Mouse (Mus musculus) testis, adult 2 months (tissue): ENCODE data around the gene Gm20388. TPM values are rescaled to one million over a fixed set of nuclear protein-coding genes. Genes with fewer than 3 reads are reported as not detected.

Source experiments
- H3K27ac ChIP-seq: fragments of 200-500 bp; 2 replicates; pipeline ENCODE4 v1.5.1; 2012; ENCODE audit warnings: low read depth, low read length; ENCODE audit not compliant: control insufficient read depth, insufficient read depth
- H3K27me3 ChIP-seq: fragments of 200-500 bp; 2 replicates; pipeline ENCODE4 v1.6.1; 2012; ENCODE audit warnings: mild to moderate bottlenecking, low read length, moderate library complexity; ENCODE audit not compliant: control insufficient read depth, insufficient read depth
- H3K36me3 ChIP-seq: fragments of 200-500 bp; 2 replicates; pipeline ENCODE4 v1.6.1; 2012; ENCODE audit warnings: mild to moderate bottlenecking, low read length; ENCODE audit not compliant: control insufficient read depth, insufficient read depth
- H3K4me1 ChIP-seq: fragments of 200-500 bp; 2 replicates; pipeline ENCODE4 v1.6.1; 2012; ENCODE audit warnings: low read length; ENCODE audit not compliant: control insufficient read depth, insufficient read depth
- H3K4me3 ChIP-seq: fragments of 200-500 bp; 2 replicates; pipeline ENCODE4 v1.5.1; 2012; ENCODE audit warnings: low read depth, mild to moderate bottlenecking, low read length, moderate library complexity, mixed read lengths; ENCODE audit not compliant: control insufficient read depth
- CTCF ChIP-seq: fragments of 200-500 bp; IDR thresholded peaks from 2 replicates; pipeline ENCODE4 v1.5.1; 2012; ENCODE audit warnings: low read depth, mild to moderate bottlenecking, inconsistent platforms, low read length, moderate library complexity; ENCODE audit not compliant: control insufficient read depth, insufficient read depth, insufficient replicate concordance
- POLR2A ChIP-seq: fragments of 200-500 bp; IDR thresholded peaks from 2 replicates; pipeline ENCODE4 v1.6.1; 2012; ENCODE audit warnings: low read depth, mild to moderate bottlenecking, inconsistent platforms, low read length, moderate library complexity; ENCODE audit not compliant: control insufficient read depth
- polyA plus RNA-seq: library from polyadenylated mRNA; depleted of rRNA; stranded (reverse); fragments of >200 nt; gene quantifications from 2 replicates; pipeline ENCODE4 v1.2.3, GENCODE M21; 2012

The Gm20388 gene
- polyA plus RNA-seq, 1 experiment: 5.6 TPM

GRCm38 (mm10) chr8:121635534-121635933 is 1724.9 kb downstream of the Gm20388 start:
- H3K27ac ChIP-seq: no peak overlapping the region
- H3K36me3 ChIP-seq: no peaks in the 10 kb centered on the region
- H3K4me1 ChIP-seq: peaks cover 4% of the 10 kb centered on the region; the same call in 1 of the 2 replicates
- H3K4me3 ChIP-seq: no peak overlapping the region
- H3K27me3 ChIP-seq: no peaks in the 10 kb centered on the region
- TF ChIP-seq CTCF: no peak
- TF ChIP-seq POLR2A: no peak

- Histone ChIP-seq H3K27ac (no peak overlapping the region), H3K4me1 (peaks cover 4% of the 10 kb centered on the region; the same call in 1 of the 2 replicates), H3K4me3 (no peak overlapping the region), H3K36me3 (no peaks in the 10 kb centered on the region), H3K27me3 (no peaks in the 10 kb centered on the region)
- TF ChIP-seq POLR2A (no peak), CTCF (no peak)
Measured at GRCm38 (mm10) chr8:121636180-121636579, 1725.5 kb downstream of the Gm20388 start.

- no peak overlapping the region for H3K4me3 ChIP-seq
- H3K4me1 ChIP-seq: no peaks in the 10 kb centered on the region; the same call in 1 of the 2 replicates
- no peak for TF ChIP-seq CTCF
- no peak for TF ChIP-seq POLR2A
- no peak overlapping the region for H3K27ac ChIP-seq
- no peaks in the 10 kb centered on the region for H3K36me3 ChIP-seq
- H3K27me3 ChIP-seq: no peaks in the 10 kb centered on the region
Measured at GRCm38 (mm10) chr8:121642804-121643203, 1732.2 kb downstream of the Gm20388 start.

GRCm38 (mm10) chr8:121643384-121643783 is 1732.7 kb downstream of the Gm20388 start:
- no peak for TF ChIP-seq POLR2A
- no peak for TF ChIP-seq CTCF
- Histone ChIP-seq H3K27ac (no peak overlapping the region), H3K27me3 (no peaks in the 10 kb centered on the region), H3K4me3 (no peak overlapping the region), H3K4me1 (no peaks in the 10 kb centered on the region; the same call in 1 of the 2 replicates), H3K36me3 (no peaks in the 10 kb centered on the region)

GRCm38 (mm10) chr8:121647511-121648215 is 1737.0 kb downstream of the Gm20388 start:
- H3K27ac ChIP-seq: no peak overlapping the region
- H3K27me3 ChIP-seq: no peaks in the 10 kb centered on the region
- H3K4me3 ChIP-seq: no peak overlapping the region
- TF ChIP-seq CTCF: no peak
- no peak for TF ChIP-seq POLR2A
- H3K36me3 ChIP-seq: no peaks in the 10 kb centered on the region
- H3K4me1 ChIP-seq: peaks cover 14% of the 10 kb centered on the region

GRCm38 (mm10) chr8:121648451-121648850 is 1737.8 kb downstream of the Gm20388 start:
- H3K27ac ChIP-seq: no peak overlapping the region
- H3K4me1 ChIP-seq: peaks cover 19% of the 10 kb centered on the region
- H3K4me3 ChIP-seq: no peak overlapping the region
- no peak for TF ChIP-seq CTCF
- TF ChIP-seq POLR2A: no peak
- no peaks in the 10 kb centered on the region for H3K27me3 ChIP-seq
- H3K36me3 ChIP-seq: no peaks in the 10 kb centered on the region

GRCm38 (mm10) chr8:121649423-121649822 is 1738.8 kb downstream of the Gm20388 start:
- Histone ChIP-seq H3K27ac (no peak overlapping the region), H3K36me3 (no peaks in the 10 kb centered on the region), H3K4me3 (no peak overlapping the region), H3K27me3 (no peaks in the 10 kb centered on the region), H3K4me1 (peaks cover 26% of the 10 kb centered on the region)
- TF ChIP-seq CTCF: no peak
- no peak for TF ChIP-seq POLR2A
